16 mouse cellular contexts compared by ENCODE assay signal in the genomic region with DNA sequence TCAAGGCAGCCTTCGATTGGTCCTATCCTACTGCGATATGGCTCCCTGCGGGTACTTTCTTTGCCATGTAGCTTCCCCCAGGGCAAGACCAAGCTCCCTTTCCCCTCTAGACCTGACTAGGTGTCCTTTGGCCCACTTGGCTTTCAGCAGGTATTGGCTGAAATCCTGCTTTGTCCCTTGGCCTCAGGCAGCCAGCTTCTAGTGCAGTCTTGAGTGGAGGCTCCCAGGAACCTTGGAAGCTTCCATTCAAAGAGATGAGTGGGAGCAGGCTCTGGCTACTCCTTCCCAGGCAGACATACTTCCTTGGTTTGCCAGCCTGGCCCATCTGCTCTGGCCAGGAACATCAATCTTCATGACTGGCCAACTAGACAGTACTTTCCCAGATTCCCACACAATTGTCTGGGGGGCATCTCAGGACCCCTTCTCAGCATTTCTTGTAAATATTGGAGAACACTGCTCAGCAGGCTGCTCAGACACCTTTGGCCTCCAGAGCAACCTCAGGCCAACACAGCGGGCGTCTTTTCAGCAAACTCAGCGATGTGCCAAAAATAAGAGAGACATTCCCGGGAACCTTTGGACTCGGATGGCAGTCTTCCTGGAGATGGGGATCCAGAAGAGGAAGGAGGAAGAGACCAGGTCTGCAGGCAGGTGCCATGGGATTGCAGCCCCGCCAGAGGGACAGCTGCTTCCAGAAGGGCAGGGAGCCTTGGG. TPM values are rescaled to one million over a fixed set of nuclear protein-coding genes. Genes with fewer than 3 reads are reported as not detected.
DNase-seq lines count a peak whose midpoint lies in the region; ATAC-seq and TF ChIP-seq lines count a peak whose summit lies in the region.
"Had no signal": no experiment of that assay in that cellular context is flagged by ENCODE, and none has a peak within 500 bp of the region (broad histone marks: within the 10 kb centered on the region; RNA-seq: fewer than 3 reads in every experiment).

No protein-coding gene starts in this region.

- 89% methylated on average over 9 of the region's 9 CpGs for whole genome bisulfite sequencing in heart, embryonic 10.5 days
- 90% methylated on average over 9 of the region's 9 CpGs for WGBS in kidney, embryonic 16.5 days
- 86% methylated on average over 9 of the region's 9 CpGs for WGBS in lung, adult 2 months

- no peak overlapping the region for H3K4me2 ChIP-seq in kidney, embryonic 16.5 days (replicated peaks; ENCODE audit: low read depth, low read length)
- H3K4me2 ChIP-seq: forebrain, embryonic 15.5 days; liver, embryonic 11.5 days; midbrain, embryonic 15.5 days had no signal

- H3K4me3 ChIP-seq in heart, embryonic 10.5 days, result no peak overlapping the region
- no peak overlapping the region for H3K4me3 ChIP-seq in kidney, embryonic 16.5 days (ENCODE audit: low read length)
- H3K4me3 ChIP-seq in lung, adult 2 months (replicated peaks; ENCODE audit: extremely low read depth, low read depth, low read length), result no peak overlapping the region
- H3K4me3 ChIP-seq: erythroblast, embryonic 14.5 days; forebrain, embryonic 15.5 days; midbrain, embryonic 15.5 days had no signal

- intact Hi-C loops in heart, postnatal 10 days (cut with DNase I), result no loop called here

- no peak for TF ChIP-seq POLR2A in lung, adult 2 months (IDR thresholded peaks at IDR 0.05; ENCODE audit: borderline replicate concordance, extremely low read depth, low read depth, low read length)

- H3K27ac ChIP-seq in heart, embryonic 10.5 days, result no peak overlapping the region
- H3K27ac ChIP-seq in kidney, embryonic 16.5 days (ENCODE audit: low read length), result no peak overlapping the region
- H3K27ac ChIP-seq: forebrain, embryonic 15.5 days; midbrain, embryonic 15.5 days had no signal

- TF ChIP-seq CTCF in lung, adult 2 months (IDR thresholded peaks at IDR 0.05; ENCODE audit: insufficient read depth, low read length), result no peak

- no peaks in the 10 kb centered on the region for H3K36me3 ChIP-seq in heart, embryonic 10.5 days
- no peaks in the 10 kb centered on the region for H3K36me3 ChIP-seq in kidney, embryonic 16.5 days (ENCODE audit: insufficient read depth, low read length)
- H3K36me3 ChIP-seq: forebrain, embryonic 15.5 days; midbrain, embryonic 15.5 days had no signal

- peak; percentile 59 to 71 for DNase-seq in heart, adult 18-20 months
- no peak for DNase-seq in heart, embryonic 10.5 days (ENCODE audit: low spot score)
- peak; percentile 79 to 82 for DNase-seq in kidney, adult 8-10 months
- DNase-seq in heart, postnatal 10 days, result peak; percentile 72 to 76
- DNase-seq in kidney, postnatal 36 days, result peak; percentile 79 to 84
- DNase-seq in lung, adult 2 months, result no peak
- DNase-seq: cerebellum, adult 18-20 months; layer of hippocampus, postnatal 36 days; thymus, adult 18-20 months had no signal

- H3K4me1 ChIP-seq in heart, embryonic 10.5 days, result peaks cover 14% of the 10 kb centered on the region
- H3K4me1 ChIP-seq in kidney, embryonic 16.5 days (ENCODE audit: insufficient read depth, low read length), result peaks cover 12% of the 10 kb centered on the region
- H3K4me1 ChIP-seq in lung, adult 2 months (ENCODE audit: control insufficient read depth, insufficient read depth, low read length), result peaks cover 6% of the 10 kb centered on the region
- H3K4me1 ChIP-seq: midbrain, embryonic 15.5 days had no signal

- ATAC-seq in kidney, embryonic 16.5 days (ENCODE audit: low FRiP score, low TSS enrichment), result no peak
- ATAC-seq: activated CD4-positive, CD25-positive, alpha-beta regulatory T cell, adult 4 months; forebrain, embryonic 15.5 days; midbrain, embryonic 15.5 days; Patski had no signal

- H3K9ac ChIP-seq in kidney, embryonic 16.5 days (replicated peaks; ENCODE audit: low read length), result no peak overlapping the region
- H3K9ac ChIP-seq: forebrain, embryonic 15.5 days; midbrain, embryonic 15.5 days had no signal

- H3K27me3 ChIP-seq in heart, embryonic 10.5 days (ENCODE audit: insufficient read depth, poor library complexity, severe bottlenecking), result 0 out of 2 replicates have a peak, but pooled peaks cover 4% of the 10 kb centered on the region
- no peaks in the 10 kb centered on the region for H3K27me3 ChIP-seq in kidney, embryonic 16.5 days (ENCODE audit: insufficient read depth, low read length)
- H3K27me3 ChIP-seq: forebrain, embryonic 15.5 days; Patski had no signal

- H3K9me3 ChIP-seq in heart, embryonic 10.5 days, result no peaks in the 10 kb centered on the region
- no peaks in the 10 kb centered on the region for H3K9me3 ChIP-seq in kidney, embryonic 16.5 days (ENCODE audit: low read length)
- H3K9me3 ChIP-seq: forebrain, embryonic 15.5 days; midbrain, embryonic 15.5 days had no signal

RNA-seq across cellular contexts. Expression of gene Gadd45g, which starts 25.9 kb away (rescaled TPM):
- 10 to 100 TPM; 11.7 to 13.8 TPM for total RNA-seq in heart, adult 18-20 months (2021)
- 53.3 and 61.0 TPM in 2 replicates for polyA plus RNA-seq in heart, embryonic 10.5 days (2016; fragmentation: Nextera tagmentation; extraction: Ambion mirVana)
- polyA plus RNA-seq in kidney, embryonic 16.5 days (2015; fragmentation: Nextera tagmentation; extraction: Ambion mirVana), result 45.8 and 48.5 TPM in 2 replicates
- 10 to 100 TPM; 27.8 to 37.9 TPM for total RNA-seq in heart, postnatal 10 days (2021)
- polyA plus RNA-seq in lung, adult 2 months (2012; rRNA removed), result 43.5 and 60.1 TPM in 2 replicates

Comparison
In these comparisons a context has a peak if more than half of its experiments do, and no peak if none do; other contexts are left out.
1. DNase-seq: peak in heart, adult 18-20 months (2 of 2), kidney, adult 8-10 months (2 of 2), heart, postnatal 10 days (2 of 2) and kidney, postnatal 36 days (2 of 2); none in heart, embryonic 10.5 days (single experiment) and lung, adult 2 months (single experiment).